Mouse (Mus musculus) kidney, adult 18-20 months (tissue): Measurements from ENCODE around the gene Lipc.
A peak's percentile ranks its signal among the peaks of the same experiment; 100 is the strongest.

Source experiments
- DNase-seq: peaks from one replicate; pipeline ENCODE4 v3.0.0; 2021

The Lipc gene

DNA sequence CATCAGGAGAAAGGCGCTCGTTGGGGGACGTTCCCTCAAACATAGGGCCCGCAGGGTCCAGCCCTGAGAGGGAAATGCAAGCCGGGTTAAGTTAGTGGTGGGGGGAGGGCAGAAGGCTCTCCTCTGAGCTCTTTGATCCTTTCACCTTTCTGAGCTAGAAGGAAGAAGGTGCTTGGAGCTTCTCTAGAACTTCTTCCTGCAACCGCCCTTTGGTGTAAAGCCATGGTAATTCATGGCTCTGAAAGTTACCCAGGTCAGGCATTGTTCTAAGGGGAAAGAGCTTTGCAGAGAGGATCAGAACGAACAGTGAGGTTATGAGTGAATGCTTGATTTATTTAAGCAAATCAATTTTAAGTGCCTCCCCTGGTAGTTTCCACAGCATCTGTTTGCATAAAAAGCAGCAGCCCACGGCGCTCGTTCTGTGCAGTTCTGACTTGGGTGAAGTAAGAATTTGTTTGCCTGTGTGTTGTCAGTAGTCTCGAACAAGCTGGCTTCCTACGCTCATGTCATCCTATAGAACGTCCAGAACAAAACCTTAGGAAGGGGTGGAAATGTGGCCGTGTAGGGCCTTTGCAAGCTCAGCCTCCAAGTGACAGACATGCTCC, 135.2 kb downstream of the Lipc start:
- DNase-seq: no peak

DNA sequence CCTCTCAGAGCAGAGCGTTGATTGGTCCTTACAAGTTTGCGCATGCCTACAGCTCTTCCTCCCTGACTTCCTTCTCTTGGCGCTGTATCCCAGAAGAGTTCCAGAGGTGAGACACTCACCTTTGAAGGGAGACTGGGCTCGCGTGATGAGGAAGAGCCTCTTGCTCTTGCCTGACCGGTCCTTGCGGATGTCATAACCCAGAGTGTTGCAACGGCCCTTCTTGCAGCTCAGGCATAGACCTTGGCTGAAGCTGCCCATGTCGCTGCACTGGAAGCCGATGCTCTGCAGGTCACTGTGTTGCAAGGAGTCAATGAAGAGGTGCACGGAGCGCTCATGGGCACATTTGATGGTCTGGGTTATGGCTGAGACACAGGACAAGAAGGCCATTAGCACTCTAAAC, 139.5 kb downstream of the Lipc start:
- no peak for DNase-seq

- DNase-seq: no peak
Measured at GRCm38 (mm10) chr9:70807714-70808113, 144.3 kb downstream of the Lipc start.

DNA sequence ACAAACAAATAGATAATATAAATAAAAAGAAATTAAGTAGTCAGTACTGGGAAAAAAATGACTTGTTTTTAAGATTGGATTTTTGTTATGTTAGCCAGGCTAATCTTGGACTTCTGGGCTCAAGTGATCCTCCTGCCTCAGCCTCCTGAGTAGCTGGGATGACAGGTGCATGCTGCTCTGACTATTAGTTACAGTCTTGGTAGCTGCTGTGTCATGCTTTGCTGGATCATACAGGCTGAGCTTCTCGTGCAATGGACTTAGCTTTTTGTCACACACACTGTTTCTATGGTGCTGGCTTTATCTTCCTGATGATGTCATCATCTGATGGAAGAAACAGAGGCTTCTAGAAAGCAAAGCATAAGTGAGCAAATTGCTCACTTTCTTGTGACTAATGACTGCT, 146.0 kb downstream of the Lipc start:
- no peak for DNase-seq

- DNase-seq: no peak
Measured at GRCm38 (mm10) chr9:70802816-70803215, 149.2 kb downstream of the Lipc start.

DNA sequence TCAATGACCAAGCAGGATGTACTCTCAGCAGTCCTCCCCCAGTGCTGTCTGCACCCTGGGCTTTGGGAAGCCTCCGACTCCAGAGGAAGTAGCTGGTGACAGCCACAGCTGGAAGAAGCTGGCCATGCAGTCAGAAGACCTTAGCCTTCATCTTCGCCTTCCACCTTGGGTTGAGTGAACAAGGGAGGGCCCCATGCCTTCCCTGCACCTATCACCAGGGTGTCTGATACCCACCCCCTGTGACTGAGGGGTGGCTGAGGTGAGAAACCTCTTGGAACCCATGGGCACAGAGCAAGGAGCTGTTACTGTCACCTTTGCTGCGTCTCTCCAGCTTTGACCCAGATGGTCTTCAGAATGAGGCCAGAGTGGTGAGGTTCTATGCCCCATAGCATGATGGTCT, 150.3 kb downstream of the Lipc start:
- no peak for DNase-seq

GRCm38 (mm10) chr9:70800588-70801315, 151.3 kb downstream of the Lipc start:
- DNase-seq: no peak

- DNase-seq: no peak
Measured at GRCm38 (mm10) chr9:70795439-70795757, 156.6 kb downstream of the Lipc start.

- no peak for DNase-seq
Measured at GRCm38 (mm10) chr9:70794643-70795438, 157.2 kb downstream of the Lipc start.

GRCm38 (mm10) chr9:70790621-70791020, 161.4 kb downstream of the Lipc start:
- peak; percentile 40 for DNase-seq

- no peak for DNase-seq
Measured at GRCm38 (mm10) chr9:70788705-70789104, 163.3 kb downstream of the Lipc start.

- DNase-seq: no peak
Measured at GRCm38 (mm10) chr9:70782191-70782590, 169.8 kb downstream of the Lipc start.

- DNase-seq: no peak
Measured at GRCm38 (mm10) chr9:70775517-70775916, 176.5 kb downstream of the Lipc start.

GRCm38 (mm10) chr9:70760974-70761373, 191.1 kb downstream of the Lipc start:
- DNase-seq: no peak

GRCm38 (mm10) chr9:70751504-70752222, 200.4 kb downstream of the Lipc start:
- DNase-seq: no peak
